Mouse (Mus musculus): Measurements from ENCODE around the gene Ugcg.

- TF ChIP-seq EP300 (IDR thresholded peaks at IDR 0.05; ENCODE audit: low read depth) (no peak), CTCF (IDR thresholded peaks at IDR 0.05; ENCODE audit: low read depth) (no peak)
Observed at GRCm38 (mm10) chr4:59227047-59227446, 38.0 kb downstream of the Ugcg start.
